ENCODE assay signal across 11 mouse cellular contexts in the genomic region with DNA sequence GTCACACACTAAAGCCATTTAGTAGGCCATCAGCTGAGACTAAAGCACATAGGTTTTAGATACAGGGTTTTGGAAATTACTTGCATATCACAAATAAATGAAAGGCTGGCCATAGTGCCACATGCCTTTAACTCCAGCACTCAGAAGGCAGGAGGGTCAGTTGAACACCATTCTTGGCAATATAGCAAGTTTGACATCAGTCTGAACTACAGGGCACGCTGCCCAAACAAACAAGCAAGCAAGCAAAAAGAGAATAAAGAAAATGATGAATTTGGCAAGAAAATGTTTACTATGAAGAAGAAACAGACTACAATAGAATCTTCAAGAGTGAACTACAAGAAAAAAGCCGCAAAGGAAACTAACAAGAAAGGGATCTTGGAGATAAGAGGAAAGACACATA.
"Had no signal": no experiment of that assay in that cellular context is flagged by ENCODE, and none has a peak within 500 bp of the region (broad histone marks: within the 10 kb centered on the region; RNA-seq: fewer than 3 reads in every experiment).

No protein-coding gene starts in this region.

- H3K4me1 ChIP-seq: limb, embryonic 10.5 days; midbrain, embryonic 13.5 days; neural tube, embryonic 15.5 days had no signal

- ATAC-seq: inflammation-experienced regulatory T-cells, adult 6 months; intestine, postnatal 0 days; midbrain, embryonic 13.5 days had no signal

- H3K36me3 ChIP-seq: limb, embryonic 10.5 days; midbrain, embryonic 13.5 days; neural tube, embryonic 15.5 days had no signal

- H3K9ac ChIP-seq: liver, embryonic 14.5 days; lung, embryonic 14.5 days; midbrain, embryonic 13.5 days; neural tube, embryonic 15.5 days had no signal

- H3K27ac ChIP-seq: left cerebral cortex, adult 2 months; limb, embryonic 10.5 days; liver, embryonic 14.5 days; midbrain, embryonic 13.5 days; neural tube, embryonic 15.5 days; stomach, postnatal 0 days had no signal

- H3K4me3 ChIP-seq: left cerebral cortex, adult 2 months; limb, embryonic 10.5 days; midbrain, embryonic 13.5 days; neural tube, embryonic 15.5 days had no signal

- DNase-seq: kidney, adult 9 months; lung, embryonic 14.5 days; thymus, postnatal 14 days had no signal

- H3K4me2 ChIP-seq: lung, embryonic 14.5 days; midbrain, embryonic 13.5 days; neural tube, embryonic 15.5 days had no signal

- H3K27me3 ChIP-seq: midbrain, embryonic 13.5 days; neural tube, embryonic 15.5 days had no signal

- H3K9me3 ChIP-seq: limb, embryonic 10.5 days; midbrain, embryonic 13.5 days; neural tube, embryonic 15.5 days had no signal
